Mouse (Mus musculus) right cerebral cortex, postnatal 36 days (tissue): Measurements from ENCODE around the gene Lrrn4cl.
"Not testable (repeated sequence)": the region's sequence is repeated elsewhere in the genome, so short reads cannot be mapped to it uniquely, and the experiment has no call there.

ENCODE experiments used
- DNase-seq, 2 experiments: peaks; one replicate each; pipeline ENCODE4 v3.0.0; 2022; ENCODE audit warnings: low spot score in 2 of 2, mixed read lengths in 1 of 2

Lrrn4cl gene

GRCm38 (mm10) chr19:8838041-8838730 lies 12.4 kb upstream of the Lrrn4cl start:
- no peak for DNase-seq

- peak; percentile 84 to 90 for DNase-seq
These were observed 11.3 kb upstream of the Lrrn4cl start, which contains the start of gene Gng3 for GRCm38 (mm10) chr19:8839103-8839907. Gene Gng3, minus strand, starts transcription at chr19:8839194.

GRCm38 (mm10) chr19:8839908-8840791 lies 10.4 kb upstream of the Lrrn4cl start:
- DNase-seq: peak; percentile 73 to 77

- DNase-seq: no peak
These were observed 9.6 kb upstream of the Lrrn4cl start for GRCm38 (mm10) chr19:8841012-8841411.

GRCm38 (mm10) chr19:8842961-8843360 lies 7.6 kb upstream of the Lrrn4cl start:
- no peak for DNase-seq

GRCm38 (mm10) chr19:8844371-8845129 lies 6.0 kb upstream of the Lrrn4cl start:
- DNase-seq: peak; percentile 49 to 50

- no peak for DNase-seq
These were observed 2.2 kb upstream of the Lrrn4cl start for GRCm38 (mm10) chr19:8848356-8848755.

GRCm38 (mm10) chr19:8851639-8852038 lies 1.1 kb downstream of the Lrrn4cl start:
- no peak for DNase-seq

- no peak for DNase-seq
These were observed 1.8 kb downstream of the Lrrn4cl start for GRCm38 (mm10) chr19:8852236-8852928.

- no peak for DNase-seq
These were observed 2.5 kb downstream of the Lrrn4cl start for GRCm38 (mm10) chr19:8853117-8853516.

- no peak for DNase-seq
These were observed 7.1 kb downstream of the Lrrn4cl start for GRCm38 (mm10) chr19:8857689-8858088.

GRCm38 (mm10) chr19:8859018-8859417 lies 8.4 kb downstream of the Lrrn4cl start:
- no peak for DNase-seq

- DNase-seq: peak in 1 of 2 experiments; percentile 41
These were observed 13.7 kb downstream of the Lrrn4cl start for GRCm38 (mm10) chr19:8864265-8864664.

- not testable (repeated sequence) for DNase-seq
These were observed 19.8 kb downstream of the Lrrn4cl start for GRCm38 (mm10) chr19:8870381-8870780.

- no peak for DNase-seq
These were observed 20.3 kb downstream of the Lrrn4cl start for GRCm38 (mm10) chr19:8870838-8871237.

GRCm38 (mm10) chr19:8871267-8872186 lies 21.0 kb downstream of the Lrrn4cl start, which contains the start of gene Ubxn1:
Gene Ubxn1, plus strand, starts transcription at chr19:8871496.
- peak; percentile 96 to 97 for DNase-seq

- DNase-seq: no peak
These were observed 21.8 kb downstream of the Lrrn4cl start for GRCm38 (mm10) chr19:8872266-8872840.

GRCm38 (mm10) chr19:8875031-8875430 lies 24.5 kb downstream of the Lrrn4cl start:
- no peak for DNase-seq
